Mouse (Mus musculus): ENCODE data around the gene Metap2. TPM values are rescaled to one million over a fixed set of nuclear protein-coding genes. Genes with fewer than 3 reads are reported as not detected.
A peak's percentile ranks its signal among the peaks of the same experiment; 100 is the strongest.

Metap2 gene
- polyA plus RNA-seq, 1 experiment from 2014 or later = 201 TPM

DNA sequence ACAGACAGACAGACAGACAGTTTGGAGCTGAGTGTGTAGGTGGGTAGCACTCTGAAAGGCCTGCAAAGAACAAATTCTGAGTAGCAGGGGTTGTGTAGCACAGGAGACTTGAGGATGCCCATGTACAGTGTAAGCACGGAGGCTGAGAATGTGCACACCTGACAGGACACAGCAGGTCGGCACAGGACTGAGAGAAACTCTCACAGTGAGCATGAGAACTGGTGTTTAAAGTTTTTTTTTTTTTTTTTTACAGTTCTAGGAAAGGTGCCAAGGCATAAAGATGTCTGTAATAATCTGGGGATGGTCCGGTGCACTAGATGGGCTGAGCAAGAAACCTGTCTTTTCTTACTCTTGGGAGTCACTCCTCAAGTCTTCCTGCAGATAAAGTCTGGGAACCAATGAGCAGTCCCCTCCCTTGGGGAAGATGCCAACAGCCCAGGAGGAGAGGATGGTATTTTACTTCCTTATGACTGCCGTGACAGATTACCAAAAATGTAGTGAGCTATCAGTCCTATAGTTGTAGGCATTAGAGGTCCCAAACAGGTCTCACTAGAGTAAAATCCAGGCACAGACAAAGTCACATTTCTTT, 33.4 kb upstream of the Metap2 start:
- no peak overlapping the region for H3K9ac ChIP-seq
- 74% methylated on average over 4 of the region's 4 CpGs for WGBS
- no peak overlapping the region for H3K4me3 ChIP-seq
- ATAC-seq (ENCODE audit: insufficient number of reproducible peaks, insufficient read depth, low FRiP score, low TSS enrichment) = no peak
- H3K27ac ChIP-seq = no peak overlapping the region
- no peaks in the 10 kb centered on the region for H3K36me3 ChIP-seq
- no peak overlapping the region for H3K4me2 ChIP-seq (replicated peaks)
- 0 out of 2 replicates have a peak, but pooled peaks cover 4% of the 10 kb centered on the region for H3K4me1 ChIP-seq
- peaks cover 5% of the 10 kb centered on the region; the same call in 1 of the 2 replicates for H3K9me3 ChIP-seq
- no peaks in the 10 kb centered on the region for H3K27me3 ChIP-seq

DNA sequence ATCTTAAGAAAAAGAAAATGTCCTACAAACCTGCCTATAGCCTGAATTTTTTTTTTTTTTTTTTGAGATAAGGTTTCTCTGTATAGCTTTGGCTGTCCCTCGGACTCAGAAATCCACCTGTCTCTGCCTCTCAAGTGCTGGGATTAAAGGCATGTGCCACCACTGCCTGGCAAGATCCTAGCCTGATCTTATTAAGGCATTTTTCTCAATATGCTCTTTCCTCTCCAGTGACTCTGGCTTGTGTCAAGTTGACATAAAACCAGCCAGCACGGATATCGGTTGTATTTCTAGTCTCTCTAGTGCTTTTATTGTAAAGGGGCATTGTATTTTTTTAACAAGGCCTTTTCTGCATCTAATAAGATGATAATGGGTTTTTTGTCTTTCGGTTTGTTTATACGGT, 27.8 kb upstream of the Metap2 start:
- H3K27me3 ChIP-seq = no peaks in the 10 kb centered on the region
- H3K27ac ChIP-seq = no peak overlapping the region
- no peak overlapping the region for H3K4me2 ChIP-seq (replicated peaks)
- no peak overlapping the region for H3K9ac ChIP-seq
- H3K4me3 ChIP-seq = no peak overlapping the region
- no peaks in the 10 kb centered on the region for H3K4me1 ChIP-seq
- ATAC-seq (ENCODE audit: insufficient number of reproducible peaks, insufficient read depth, low FRiP score, low TSS enrichment) = no peak
- peaks cover 5% of the 10 kb centered on the region; the same call in 1 of the 2 replicates for H3K9me3 ChIP-seq
- no peaks in the 10 kb centered on the region for H3K36me3 ChIP-seq
- whole genome bisulfite sequencing = 73% methylated on average over 5 of the region's 5 CpGs

GRCm38 (mm10) chr10:93921160-93921559, 24.3 kb upstream of the Metap2 start:
- H3K4me3 ChIP-seq = no peak overlapping the region
- no peak for ATAC-seq (ENCODE audit: insufficient number of reproducible peaks, insufficient read depth, low FRiP score, low TSS enrichment)
- H3K27ac ChIP-seq = no peak overlapping the region
- H3K27me3 ChIP-seq = no peaks in the 10 kb centered on the region
- H3K4me1 ChIP-seq = 0 out of 2 replicates have a peak, but pooled peaks cover 5% of the 10 kb centered on the region
- WGBS = 95% methylated on average over 4 of the region's 4 CpGs
- H3K9ac ChIP-seq = no peak overlapping the region
- peaks cover 2% of the 10 kb centered on the region; the same call in 1 of the 2 replicates for H3K9me3 ChIP-seq
- H3K4me2 ChIP-seq (replicated peaks) = no peak overlapping the region
- no peaks in the 10 kb centered on the region for H3K36me3 ChIP-seq

- H3K36me3 ChIP-seq = no peaks in the 10 kb centered on the region
- no peak overlapping the region for H3K9ac ChIP-seq
- H3K27me3 ChIP-seq = no peaks in the 10 kb centered on the region
- peaks cover 13% of the 10 kb centered on the region for H3K4me1 ChIP-seq
- peaks cover 2% of the 10 kb centered on the region; the same call in 1 of the 2 replicates for H3K9me3 ChIP-seq
- no peak overlapping the region for H3K4me3 ChIP-seq
- H3K4me2 ChIP-seq (replicated peaks) = no peak overlapping the region
- H3K27ac ChIP-seq = no peak overlapping the region
- no peak for ATAC-seq (ENCODE audit: insufficient number of reproducible peaks, insufficient read depth, low FRiP score, low TSS enrichment)
- 74% methylated on average over 13 of the region's 13 CpGs for WGBS
These were observed 22.3 kb upstream of the Metap2 start for GRCm38 (mm10) chr10:93919227-93919626.

GRCm38 (mm10) chr10:93918701-93919100, 21.8 kb upstream of the Metap2 start:
- H3K9me3 ChIP-seq = peaks cover 2% of the 10 kb centered on the region; the same call in 1 of the 2 replicates
- no peak overlapping the region for H3K4me3 ChIP-seq
- no peak for ATAC-seq (ENCODE audit: insufficient number of reproducible peaks, insufficient read depth, low FRiP score, low TSS enrichment)
- WGBS = 53% methylated on average over 6 of the region's 6 CpGs
- H3K27me3 ChIP-seq = no peaks in the 10 kb centered on the region
- no peak overlapping the region for H3K27ac ChIP-seq
- H3K36me3 ChIP-seq = no peaks in the 10 kb centered on the region
- H3K4me2 ChIP-seq (replicated peaks) = no peak overlapping the region
- H3K4me1 ChIP-seq = peaks cover 13% of the 10 kb centered on the region
- no peak overlapping the region for H3K9ac ChIP-seq

DNA sequence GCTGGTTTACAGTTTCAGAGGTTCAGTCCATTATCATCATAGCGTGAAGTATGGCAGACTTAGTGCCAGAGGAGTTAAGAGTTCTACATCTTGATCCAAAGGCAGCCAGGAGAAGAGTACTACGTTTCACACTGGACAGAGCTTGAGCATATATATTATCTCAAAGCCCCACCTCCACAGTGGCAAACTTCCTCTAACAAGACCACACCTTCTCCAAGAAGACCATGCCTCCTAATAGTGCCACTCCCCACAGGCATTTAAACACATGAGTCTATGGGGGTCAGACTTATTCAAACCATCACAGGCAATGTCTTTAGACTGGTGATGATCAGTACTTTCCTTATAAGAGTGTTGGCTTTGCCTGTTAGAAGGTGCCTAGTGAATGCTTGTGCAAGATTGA, 21.2 kb upstream of the Metap2 start:
- Histone ChIP-seq H3K4me1 (peaks cover 13% of the 10 kb centered on the region), H3K27ac (no peak overlapping the region), H3K4me2 (replicated peaks) (no peak overlapping the region), H3K4me3 (no peak overlapping the region), H3K36me3 (no peaks in the 10 kb centered on the region), H3K27me3 (no peaks in the 10 kb centered on the region), H3K9me3 (peaks cover 2% of the 10 kb centered on the region; the same call in 1 of the 2 replicates), H3K9ac (no peak overlapping the region)
- WGBS = 90% methylated on average over 2 of the region's 2 CpGs
- no peak for ATAC-seq (ENCODE audit: insufficient number of reproducible peaks, insufficient read depth, low FRiP score, low TSS enrichment)

DNA sequence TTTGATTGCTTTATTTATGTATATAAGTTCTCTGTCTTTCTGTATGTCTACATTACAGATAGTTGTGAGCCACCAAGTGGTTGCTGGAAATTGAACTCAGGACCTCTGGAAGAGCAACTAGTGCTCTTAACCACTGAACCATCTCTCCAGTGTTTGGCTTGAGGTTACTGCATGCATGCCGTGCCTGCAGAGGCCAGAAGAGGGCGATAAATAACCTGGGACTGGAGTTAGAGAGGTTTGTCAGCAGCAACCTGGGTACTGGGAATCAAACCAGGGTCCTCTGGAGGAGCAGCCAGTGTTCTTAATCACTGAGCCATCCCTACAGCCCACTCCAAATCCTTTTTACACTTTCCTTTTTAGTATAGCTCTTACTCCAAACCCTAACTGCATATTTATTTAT, 19.9 kb upstream of the Metap2 start:
- Histone ChIP-seq H3K9me3 (peaks cover 2% of the 10 kb centered on the region; the same call in 1 of the 2 replicates), H3K4me2 (replicated peaks) (no peak overlapping the region), H3K4me1 (peaks cover 13% of the 10 kb centered on the region), H3K36me3 (no peaks in the 10 kb centered on the region), H3K9ac (no peak overlapping the region), H3K4me3 (no peak overlapping the region), H3K27me3 (no peaks in the 10 kb centered on the region), H3K27ac (no peak overlapping the region)
- 73% methylated on average over 2 of the region's 2 CpGs for WGBS
- no peak for ATAC-seq (ENCODE audit: insufficient number of reproducible peaks, insufficient read depth, low FRiP score, low TSS enrichment)

DNA sequence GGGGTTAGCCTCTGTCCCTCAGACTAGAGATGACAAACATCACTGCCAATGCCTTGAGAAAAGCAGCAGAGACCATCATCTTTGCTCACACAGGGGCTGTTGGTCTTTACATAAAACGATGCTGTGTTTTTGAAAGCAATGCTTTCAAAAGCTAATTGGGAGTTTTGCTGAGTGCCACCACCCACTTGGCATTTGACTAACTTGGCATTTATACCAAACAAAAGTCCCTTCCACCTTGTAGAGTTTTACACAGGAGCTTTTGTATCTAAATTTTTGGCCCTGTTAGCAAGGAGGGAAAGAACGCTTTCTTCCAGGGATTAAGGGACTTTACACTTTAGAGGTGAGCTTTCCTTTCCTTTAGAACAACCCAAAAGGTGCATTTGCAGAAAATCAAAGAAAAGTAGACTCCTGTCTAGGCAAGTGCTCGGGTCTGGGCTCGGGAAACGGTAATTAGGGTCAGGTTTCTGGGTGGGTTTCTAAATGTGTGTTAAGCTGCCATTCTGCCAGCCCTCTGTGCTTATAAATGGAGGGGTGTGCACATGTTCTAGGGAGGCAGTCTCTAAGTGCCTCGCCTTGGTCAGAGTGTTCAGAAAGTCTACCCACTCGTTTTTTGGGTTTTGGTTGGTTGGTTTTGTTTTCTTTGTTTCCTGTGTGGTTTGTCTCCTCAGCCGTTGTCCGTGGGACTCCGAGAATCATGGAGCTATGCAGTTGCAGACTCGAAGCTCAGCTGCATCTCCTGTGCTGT, 18.8 kb upstream of the Metap2 start:
- no peaks in the 10 kb centered on the region for H3K27me3 ChIP-seq
- H3K27ac ChIP-seq = peak overlapping the region; percentile 55
- peaks cover 2% of the 10 kb centered on the region; the same call in 1 of the 2 replicates for H3K9me3 ChIP-seq
- H3K4me1 ChIP-seq = peaks cover 13% of the 10 kb centered on the region
- H3K4me2 ChIP-seq (replicated peaks) = 0 out of 2 replicates have a peak overlapping the region, but pooled peaks have one; percentile 13
- H3K36me3 ChIP-seq = no peaks in the 10 kb centered on the region
- WGBS = 18% methylated on average over 11 of the region's 11 CpGs
- H3K9ac ChIP-seq = no peak overlapping the region
- H3K4me3 ChIP-seq = no peak overlapping the region
- peak; percentile 47; the same call in 1 of the 2 replicates for ATAC-seq (ENCODE audit: insufficient number of reproducible peaks, insufficient read depth, low FRiP score, low TSS enrichment)

GRCm38 (mm10) chr10:93913525-93913924, 16.6 kb upstream of the Metap2 start:
- Histone ChIP-seq H3K27ac (no peak overlapping the region), H3K4me1 (peaks cover 9% of the 10 kb centered on the region), H3K27me3 (no peaks in the 10 kb centered on the region), H3K4me3 (no peak overlapping the region), H3K9ac (no peak overlapping the region), H3K36me3 (no peaks in the 10 kb centered on the region), H3K4me2 (replicated peaks) (no peak overlapping the region), H3K9me3 (peaks cover 2% of the 10 kb centered on the region; the same call in 1 of the 2 replicates)
- no peak for ATAC-seq (ENCODE audit: insufficient number of reproducible peaks, insufficient read depth, low FRiP score, low TSS enrichment)
- 88% methylated on average over 5 of the region's 5 CpGs for WGBS

DNA sequence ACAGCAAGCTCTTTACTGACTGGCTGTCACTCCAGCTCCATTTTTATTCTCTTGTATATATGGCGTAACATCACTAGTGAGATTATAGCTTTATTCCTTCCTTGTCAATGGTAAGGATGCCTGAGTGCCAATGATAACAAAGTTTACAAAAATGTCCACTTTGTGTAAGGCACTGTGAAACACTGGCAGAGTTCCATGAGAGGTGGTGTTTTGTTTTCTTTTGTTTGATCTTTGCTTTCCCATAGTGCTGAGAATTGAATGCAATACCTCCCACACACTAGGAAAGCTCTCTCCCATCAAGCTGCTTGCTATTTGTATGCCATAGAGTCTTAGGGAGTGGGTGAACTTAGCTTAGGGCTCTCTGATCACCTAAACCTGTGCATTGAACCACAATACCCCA, 16.0 kb upstream of the Metap2 start:
- no peak for ATAC-seq (ENCODE audit: insufficient number of reproducible peaks, insufficient read depth, low FRiP score, low TSS enrichment)
- H3K9me3 ChIP-seq = peaks cover 2% of the 10 kb centered on the region; the same call in 1 of the 2 replicates
- H3K9ac ChIP-seq = no peak overlapping the region
- H3K4me3 ChIP-seq = no peak overlapping the region
- no peaks in the 10 kb centered on the region for H3K27me3 ChIP-seq
- peaks cover 9% of the 10 kb centered on the region for H3K4me1 ChIP-seq
- H3K27ac ChIP-seq = no peak overlapping the region
- no peaks in the 10 kb centered on the region for H3K36me3 ChIP-seq
- no peak overlapping the region for H3K4me2 ChIP-seq (replicated peaks)
- WGBS = 81% methylated on average over 1 of the region's 1 CpGs

DNA sequence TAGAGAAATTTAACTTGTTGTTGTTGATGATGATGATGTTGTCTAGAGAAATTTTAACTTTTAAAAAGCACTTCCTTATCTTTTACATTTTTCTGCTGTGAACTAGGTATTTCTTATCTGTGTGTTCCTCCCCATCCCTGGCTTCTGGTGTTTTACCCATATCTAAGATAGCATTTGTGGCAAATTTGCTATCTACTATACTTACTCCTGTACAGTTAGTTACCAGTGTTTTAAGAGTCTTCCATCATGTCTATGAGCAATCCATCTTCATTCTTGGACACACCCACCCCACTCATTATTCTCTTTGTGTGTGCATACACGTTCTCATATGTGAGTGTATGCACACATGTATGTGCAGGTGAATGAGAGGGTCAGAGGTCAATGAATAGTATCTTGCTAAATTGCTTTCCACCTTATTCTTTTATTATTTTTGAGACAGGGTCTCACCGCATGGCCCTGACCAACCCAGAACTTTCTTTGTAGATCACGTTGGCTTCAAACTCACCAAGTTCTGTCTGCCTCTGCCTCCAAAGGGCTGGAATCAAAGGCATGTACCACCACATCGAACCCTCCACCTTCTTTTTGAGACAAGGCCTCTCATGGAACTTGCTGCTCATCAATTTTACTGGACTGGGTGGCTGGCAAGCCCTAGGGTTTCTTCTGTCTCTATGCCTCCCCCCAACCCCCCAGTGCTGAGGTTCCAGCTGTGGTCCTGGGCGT, 15.4 kb upstream of the Metap2 start:
- H3K27me3 ChIP-seq = no peaks in the 10 kb centered on the region
- peaks cover 2% of the 10 kb centered on the region; the same call in 1 of the 2 replicates for H3K9me3 ChIP-seq
- WGBS = 86% methylated on average over 5 of the region's 5 CpGs
- peaks cover 9% of the 10 kb centered on the region for H3K4me1 ChIP-seq
- no peak overlapping the region for H3K4me2 ChIP-seq (replicated peaks)
- no peak overlapping the region for H3K4me3 ChIP-seq
- no peaks in the 10 kb centered on the region for H3K36me3 ChIP-seq
- no peak for ATAC-seq (ENCODE audit: insufficient number of reproducible peaks, insufficient read depth, low FRiP score, low TSS enrichment)
- H3K9ac ChIP-seq = no peak overlapping the region
- H3K27ac ChIP-seq = no peak overlapping the region
